Mouse (Mus musculus) megakaryocyte, adult 5-6 weeks (primary cell): ENCODE measurements around the gene Hist1h3f. TPM values are rescaled to one million over a fixed set of nuclear protein-coding genes. Genes with fewer than 3 reads are reported as not detected.
"Not testable (repeated sequence)": the region's sequence is repeated elsewhere in the genome, so short reads cannot be mapped to it uniquely, and the experiment has no call there.

Experiments used
- ATAC-seq: 2 replicates; pipeline ENCODE4 v1.8.0; 2016; ENCODE audit warnings: mild to moderate bottlenecking, inconsistent platforms; ENCODE audit not compliant: poor library complexity, severe bottlenecking
- total RNA-seq, 2 experiments: library from RNA; stranded (forward) in 1 of 2; stranded (reverse) in 1 of 2; fragments of 153-499, 151-499 nt in 1 of 2; fragments of 221-1000, 200-1000 nt in 1 of 2; gene quantifications; 2 replicates each; pipeline versions ENCODE4 v1.2.3 to v1.2.4; 2015 to 2017

Gene Hist1h3f
- total RNA-seq, 2 experiments from 2014 or later: 48.7 to 145 TPM

- peak; percentile 20; the same call in 1 of the 2 replicates for ATAC-seq
Observed at GRCm38 (mm10) chr13:23561531-23561882, 17.7 kb downstream of the Hist1h3f start.

GRCm38 (mm10) chr13:23561883-23562659 lies 18.2 kb downstream of the Hist1h3f start, which contains the start of gene Hist1h3e:
Gene Hist1h3e (minus strand): TSS chr13:23562369.
- ATAC-seq: peak; percentile 92

- peak; percentile 36 for ATAC-seq
Observed at GRCm38 (mm10) chr13:23562699-23563462, 19.0 kb downstream of the Hist1h3f start.

- no peak for ATAC-seq
Observed at GRCm38 (mm10) chr13:23564482-23564881, 20.6 kb downstream of the Hist1h3f start.

- ATAC-seq: not testable (repeated sequence)
Observed at GRCm38 (mm10) chr13:23570261-23571021, 26.6 kb downstream of the Hist1h3f start.

- ATAC-seq: peak; percentile 83
Observed at GRCm38 (mm10) chr13:23571022-23571503, 27.2 kb downstream of the Hist1h3f start, which contains the start of the genes Hist1h2ae and Hist1h2bg. Gene Hist1h2ae (minus strand): TSS chr13:23571220. Gene Hist1h2bg (plus strand): TSS chr13:23571396.

GRCm38 (mm10) chr13:23571504-23572217 lies 27.8 kb downstream of the Hist1h3f start:
- ATAC-seq: not testable (repeated sequence)

GRCm38 (mm10) chr13:23572218-23573033 lies 28.6 kb downstream of the Hist1h3f start:
- ATAC-seq: no peak

GRCm38 (mm10) chr13:23573034-23573897 lies 29.4 kb downstream of the Hist1h3f start:
- not testable (repeated sequence) for ATAC-seq

- peak; percentile 80 for ATAC-seq
Observed at GRCm38 (mm10) chr13:23573898-23574524, 30.2 kb downstream of the Hist1h3f start, which contains the start of the genes Hist1h2bf and Hist1h2ad. Gene Hist1h2bf (minus strand): TSS chr13:23574196. Gene Hist1h2ad (plus strand): TSS chr13:23574381.

- ATAC-seq: not testable (repeated sequence)
Observed at GRCm38 (mm10) chr13:23574546-23575170, 30.8 kb downstream of the Hist1h3f start.

GRCm38 (mm10) chr13:23575271-23575851 lies 31.5 kb downstream of the Hist1h3f start, which contains the start of gene Hist1h3d:
Gene Hist1h3d (plus strand): TSS chr13:23575763.
- ATAC-seq: peak; percentile 39

- ATAC-seq: not testable (repeated sequence)
Observed at GRCm38 (mm10) chr13:23575864-23576313, 32.0 kb downstream of the Hist1h3f start.

- ATAC-seq: no peak
Observed at GRCm38 (mm10) chr13:23576351-23576881, 32.6 kb downstream of the Hist1h3f start.

GRCm38 (mm10) chr13:23576906-23577639 lies 33.2 kb downstream of the Hist1h3f start:
- ATAC-seq: no peak

GRCm38 (mm10) chr13:23577835-23578234 lies 34.0 kb downstream of the Hist1h3f start:
- no peak for ATAC-seq
